Mouse (Mus musculus): ENCODE data around the gene Oprd1. TPM values are rescaled to one million over a fixed set of nuclear protein-coding genes. Genes with fewer than 3 reads are reported as not detected.
A peak's percentile ranks its signal among the peaks of the same experiment; 100 is the strongest.

Gene Oprd1
- polyA plus RNA-seq, 1 experiment: 0.09 TPM

DNA sequence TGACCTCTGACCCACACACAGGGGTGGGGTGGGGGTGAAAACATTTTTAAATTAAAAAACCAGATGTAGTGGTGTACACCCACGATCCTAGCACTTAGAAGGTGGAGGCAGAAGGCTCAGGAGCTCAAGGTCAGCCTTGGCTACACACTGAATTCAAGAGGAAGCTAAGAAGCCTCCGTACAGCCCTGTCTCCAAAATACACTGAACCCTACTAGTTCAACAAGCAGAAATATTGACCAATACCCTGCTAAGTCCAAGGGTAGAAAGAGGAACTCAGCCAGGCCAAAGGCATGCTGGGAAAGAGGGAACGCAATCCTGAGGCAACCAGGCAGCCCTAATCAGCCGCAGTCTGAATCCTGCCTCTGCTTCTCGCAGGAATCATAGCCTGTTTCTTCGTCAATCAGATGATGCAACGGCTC lies 66.0 kb downstream of the Oprd1 start:
- Histone ChIP-seq H3ac (ENCODE audit: control insufficient read depth, insufficient read length, low read depth) (no peak overlapping the region), H3K36me3 (ENCODE audit: control insufficient read depth, insufficient read depth) (no peaks in the 10 kb centered on the region), H3K27me3 (ENCODE audit: control insufficient read depth, insufficient read depth, insufficient read length) (no peaks in the 10 kb centered on the region), H3K79me3 (ENCODE audit: low read depth) (peaks cover under 1% of the 10 kb centered on the region), H3K4me3 (ENCODE audit: insufficient read depth, poor library complexity, severe bottlenecking) (no peak overlapping the region), H3K79me2 (ENCODE audit: control insufficient read depth, insufficient read depth) (no peaks in the 10 kb centered on the region)
- TF ChIP-seq CTCF (IDR thresholded peaks at IDR 0.05; ENCODE audit: control insufficient read depth, insufficient read depth, insufficient read length) (no peak), USF1 (IDR thresholded peaks at IDR 0.05; ENCODE audit: low read depth) (no peak), MAX (IDR thresholded peaks at IDR 0.05) (no peak), MYOG (IDR thresholded peaks at IDR 0.05; ENCODE audit: control insufficient read depth, extremely low read depth, insufficient read length) (no peak), MYOD1 (IDR thresholded peaks at IDR 0.05; ENCODE audit: control insufficient read depth, insufficient read length, low read depth) (no peak), FOSL1 (IDR thresholded peaks at IDR 0.05; ENCODE audit: insufficient read depth, low read length, poor library complexity, severe bottlenecking) (no peak), CEBPB (IDR thresholded peaks at IDR 0.05; ENCODE audit: low read depth) (no peak)

DNA sequence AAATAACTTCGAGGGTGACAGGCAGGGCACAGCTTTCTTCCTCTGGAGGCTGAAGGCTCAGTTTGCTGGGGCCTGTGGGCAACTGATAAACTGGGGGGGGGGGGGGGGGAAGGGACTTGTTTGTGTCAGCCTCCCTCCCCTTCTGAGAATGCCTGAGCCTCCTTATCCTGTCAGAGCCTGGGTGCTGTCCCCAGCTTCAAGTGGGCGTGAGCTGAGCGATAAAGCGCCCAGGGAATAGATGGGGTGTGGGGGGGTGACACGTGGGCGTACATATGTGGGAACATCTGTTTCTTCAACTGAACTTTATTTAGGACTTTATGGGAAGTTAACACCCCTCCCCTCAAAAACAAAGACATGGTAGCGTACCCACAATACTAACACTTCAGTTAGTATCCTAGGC lies 66.8 kb downstream of the Oprd1 start:
- TF ChIP-seq CEBPB (IDR thresholded peaks at IDR 0.05; ENCODE audit: low read depth): no peak
- TF ChIP-seq MYOG (IDR thresholded peaks at IDR 0.05; ENCODE audit: control insufficient read depth, extremely low read depth, insufficient read length): no peak
- TF ChIP-seq USF1 (IDR thresholded peaks at IDR 0.05; ENCODE audit: low read depth): no peak
- TF ChIP-seq MYOD1 (IDR thresholded peaks at IDR 0.05; ENCODE audit: control insufficient read depth, insufficient read length, low read depth): no peak
- TF ChIP-seq MAX (IDR thresholded peaks at IDR 0.05): no peak
- TF ChIP-seq CTCF (IDR thresholded peaks at IDR 0.05; ENCODE audit: control insufficient read depth, insufficient read depth, insufficient read length): no peak
- no peak for TF ChIP-seq FOSL1 (IDR thresholded peaks at IDR 0.05; ENCODE audit: insufficient read depth, low read length, poor library complexity, severe bottlenecking)

DNA sequence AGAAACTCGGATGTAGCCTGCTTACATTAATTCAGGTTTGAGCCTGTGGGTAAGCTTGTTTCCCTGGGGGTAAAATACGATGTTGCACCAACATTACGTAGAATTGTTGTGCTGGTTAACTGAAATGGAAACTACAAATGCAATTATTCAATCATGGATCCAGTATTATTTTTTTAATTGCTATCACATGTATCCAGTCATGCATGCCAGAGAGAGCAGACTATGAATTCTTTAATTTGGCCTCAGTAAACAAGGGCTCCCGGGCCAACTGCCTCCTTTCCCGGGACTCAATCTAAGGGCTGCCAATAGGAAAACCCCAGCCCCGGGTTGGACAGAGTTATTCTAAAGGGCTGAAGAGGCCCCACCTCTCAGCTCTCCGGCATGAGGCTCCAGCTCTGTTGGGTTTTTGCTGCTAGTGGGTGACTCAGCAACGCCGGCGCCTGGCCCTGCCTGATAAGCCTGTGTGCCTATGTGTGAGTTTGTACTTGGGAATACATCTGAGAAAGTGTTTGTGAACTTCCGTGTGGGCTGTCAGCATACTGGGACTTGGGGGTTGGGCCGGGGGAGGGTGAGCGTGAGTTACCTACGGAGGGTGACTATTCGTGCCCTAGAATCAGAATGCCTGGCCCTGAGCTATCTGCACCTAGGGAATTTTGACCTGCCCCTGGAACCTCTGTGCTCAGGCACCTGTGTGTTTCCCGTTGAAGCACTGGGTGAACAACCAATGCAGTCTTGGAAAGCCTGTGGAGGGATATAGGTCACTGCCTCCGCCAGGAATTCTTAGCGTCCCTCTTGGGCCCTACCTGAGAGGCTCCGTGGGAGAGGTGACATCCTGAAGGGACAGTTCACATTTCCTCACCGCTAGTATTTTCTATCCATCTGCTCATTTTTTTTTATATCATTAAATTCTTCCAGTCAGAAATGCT lies 67.5 kb downstream of the Oprd1 start:
- Histone ChIP-seq H3K4me3 (ENCODE audit: insufficient read depth, poor library complexity, severe bottlenecking) (no peak overlapping the region), H3K36me3 (ENCODE audit: control insufficient read depth, insufficient read depth) (no peaks in the 10 kb centered on the region), H3K79me2 (ENCODE audit: control insufficient read depth, insufficient read depth) (no peaks in the 10 kb centered on the region), H3K79me3 (ENCODE audit: low read depth) (peaks cover 2% of the 10 kb centered on the region), H3ac (ENCODE audit: control insufficient read depth, insufficient read length, low read depth) (no peak overlapping the region), H3K27me3 (ENCODE audit: control insufficient read depth, insufficient read depth, insufficient read length) (no peaks in the 10 kb centered on the region)
- no peak for TF ChIP-seq CTCF (IDR thresholded peaks at IDR 0.05; ENCODE audit: control insufficient read depth, insufficient read depth, insufficient read length)
- no peak for TF ChIP-seq CEBPB (IDR thresholded peaks at IDR 0.05; ENCODE audit: low read depth)
- no peak for TF ChIP-seq MYOD1 (IDR thresholded peaks at IDR 0.05; ENCODE audit: control insufficient read depth, insufficient read length, low read depth)
- no peak for TF ChIP-seq MAX (IDR thresholded peaks at IDR 0.05)
- no peak for TF ChIP-seq USF1 (IDR thresholded peaks at IDR 0.05; ENCODE audit: low read depth)
- no peak for TF ChIP-seq MYOG (IDR thresholded peaks at IDR 0.05; ENCODE audit: control insufficient read depth, extremely low read depth, insufficient read length)
- no peak for TF ChIP-seq FOSL1 (IDR thresholded peaks at IDR 0.05; ENCODE audit: insufficient read depth, low read length, poor library complexity, severe bottlenecking)

More for the DNA sequence above, 66.8 kb downstream of the Oprd1 start:
- H3K79me3 ChIP-seq (ENCODE audit: low read depth): peaks cover 2% of the 10 kb centered on the region
- no peak overlapping the region for H3ac ChIP-seq (ENCODE audit: control insufficient read depth, insufficient read length, low read depth)
- no peak overlapping the region for H3K4me3 ChIP-seq (ENCODE audit: insufficient read depth, poor library complexity, severe bottlenecking)
- no peaks in the 10 kb centered on the region for H3K36me3 ChIP-seq (ENCODE audit: control insufficient read depth, insufficient read depth)
- H3K79me2 ChIP-seq (ENCODE audit: control insufficient read depth, insufficient read depth): no peaks in the 10 kb centered on the region
- H3K27me3 ChIP-seq (ENCODE audit: control insufficient read depth, insufficient read depth, insufficient read length): no peaks in the 10 kb centered on the region

DNA sequence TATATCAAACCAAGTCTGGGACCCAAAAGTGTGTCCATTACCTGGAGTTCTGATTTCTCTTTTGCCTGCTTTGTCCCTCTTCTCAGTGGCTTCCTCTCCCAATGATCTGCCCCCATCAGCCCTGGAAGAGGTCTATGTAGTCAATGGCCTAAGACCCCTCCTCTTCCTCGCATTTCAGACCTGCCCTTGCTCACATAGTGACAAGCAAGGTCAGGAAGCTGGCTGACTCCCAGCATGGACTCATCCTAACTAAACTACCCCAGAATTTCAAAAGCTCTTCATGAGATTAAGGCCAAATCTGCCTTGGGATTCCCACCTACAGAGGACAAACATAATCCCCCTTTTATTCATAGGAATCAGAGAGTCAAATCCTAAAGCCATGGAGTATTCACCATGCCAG lies 68.5 kb downstream of the Oprd1 start:
- no peaks in the 10 kb centered on the region for H3K36me3 ChIP-seq (ENCODE audit: control insufficient read depth, insufficient read depth)
- no peaks in the 10 kb centered on the region for H3K79me2 ChIP-seq (ENCODE audit: control insufficient read depth, insufficient read depth)
- TF ChIP-seq FOSL1 (IDR thresholded peaks at IDR 0.05; ENCODE audit: insufficient read depth, low read length, poor library complexity, severe bottlenecking): no peak
- no peak for TF ChIP-seq MYOD1 (IDR thresholded peaks at IDR 0.05; ENCODE audit: control insufficient read depth, insufficient read length, low read depth)
- TF ChIP-seq USF1 (IDR thresholded peaks at IDR 0.05; ENCODE audit: low read depth): no peak
- no peak for TF ChIP-seq CTCF (IDR thresholded peaks at IDR 0.05; ENCODE audit: control insufficient read depth, insufficient read depth, insufficient read length)
- no peak for TF ChIP-seq MAX (IDR thresholded peaks at IDR 0.05)
- TF ChIP-seq MYOG (IDR thresholded peaks at IDR 0.05; ENCODE audit: control insufficient read depth, extremely low read depth, insufficient read length): no peak
- no peak for TF ChIP-seq CEBPB (IDR thresholded peaks at IDR 0.05; ENCODE audit: low read depth)
- H3K79me3 ChIP-seq (ENCODE audit: low read depth): peaks cover 2% of the 10 kb centered on the region
- no peaks in the 10 kb centered on the region for H3K27me3 ChIP-seq (ENCODE audit: control insufficient read depth, insufficient read depth, insufficient read length)
- no peak overlapping the region for H3K4me3 ChIP-seq (ENCODE audit: insufficient read depth, poor library complexity, severe bottlenecking)
- no peak overlapping the region for H3ac ChIP-seq (ENCODE audit: control insufficient read depth, insufficient read length, low read depth)

DNA sequence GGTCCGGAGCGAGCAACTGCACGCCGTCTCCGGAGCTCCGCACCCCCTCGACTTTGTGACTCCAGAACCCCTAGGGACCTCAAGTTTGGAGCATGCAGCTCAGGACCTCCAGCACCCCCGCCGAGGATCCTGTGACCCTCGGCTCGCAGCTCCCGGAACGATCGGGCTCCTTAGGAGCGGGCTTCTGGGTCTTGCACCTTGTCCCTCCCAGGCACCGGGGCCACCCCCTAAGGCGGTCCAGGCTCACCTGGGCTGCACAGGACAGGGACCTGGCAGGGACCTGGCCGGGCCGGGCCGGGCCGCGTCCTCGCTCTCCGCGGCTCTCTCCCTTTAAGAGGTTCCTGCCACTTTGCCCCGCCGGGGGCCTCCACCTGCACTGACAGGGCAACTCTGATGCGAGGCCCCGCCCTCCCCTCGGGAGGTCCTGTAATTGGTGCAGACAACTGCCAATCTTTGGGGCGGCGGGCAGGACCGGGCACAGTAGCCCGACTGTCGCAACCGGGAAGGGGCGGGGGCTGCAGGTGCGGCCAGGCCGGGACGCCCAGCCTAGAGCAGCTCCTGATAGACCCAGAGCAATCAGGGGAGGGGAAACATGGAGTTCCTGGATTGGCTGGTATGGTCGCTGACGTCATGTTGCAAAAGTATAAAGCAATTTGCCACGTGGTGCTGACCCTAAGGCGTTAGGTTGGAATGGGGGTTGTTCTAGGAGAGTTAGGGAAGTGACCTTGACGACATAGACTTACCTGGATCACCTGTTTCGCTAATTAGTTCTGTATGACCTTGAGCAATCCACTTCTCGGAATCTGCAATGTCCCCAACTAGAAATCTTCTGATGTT lies 69.1 kb downstream of the Oprd1 start, which contains the start of gene Epb41:
TSS of gene Epb41 (minus strand) at position 389 of the 837 bp plus-strand sequence.
- H3K79me3 ChIP-seq (ENCODE audit: low read depth): peaks cover 2% of the 10 kb centered on the region
- peak within 1 kb of the TSS; percentile 64 for H3K4me3 ChIP-seq (ENCODE audit: insufficient read depth, poor library complexity, severe bottlenecking)
- no peaks in the 10 kb centered on the region for H3K27me3 ChIP-seq (ENCODE audit: control insufficient read depth, insufficient read depth, insufficient read length)
- no peaks in the 10 kb centered on the region for H3K79me2 ChIP-seq (ENCODE audit: control insufficient read depth, insufficient read depth)
- H3K36me3 ChIP-seq (ENCODE audit: control insufficient read depth, insufficient read depth): no peaks in the 10 kb centered on the region
- TF ChIP-seq FOSL1 (IDR thresholded peaks at IDR 0.05; ENCODE audit: insufficient read depth, low read length, poor library complexity, severe bottlenecking) (no peak), MAX (IDR thresholded peaks at IDR 0.05) (peak; percentile 93), CTCF (IDR thresholded peaks at IDR 0.05; ENCODE audit: control insufficient read depth, insufficient read depth, insufficient read length) (no peak), MYOD1 (IDR thresholded peaks at IDR 0.05; ENCODE audit: control insufficient read depth, insufficient read length, low read depth) (no peak), CEBPB (IDR thresholded peaks at IDR 0.05; ENCODE audit: low read depth) (peak; percentile 62), MYOG (IDR thresholded peaks at IDR 0.05; ENCODE audit: control insufficient read depth, extremely low read depth, insufficient read length) (no peak), USF1 (IDR thresholded peaks at IDR 0.05; ENCODE audit: low read depth) (peak; percentile 73)
- H3ac ChIP-seq (ENCODE audit: control insufficient read depth, insufficient read length, low read depth): peak within 1 kb of the TSS; percentile 64
